Mouse (Mus musculus) right cerebral cortex, adult 2 months (tissue): ENCODE data around the gene Scrt2.

ENCODE experiments used
- DNase-seq, 2 experiments: peaks; one replicate each; pipeline ENCODE4 v3.0.0; 2021 to 2022; ENCODE audit warnings: low spot score in 2 of 2

Scrt2 gene

GRCm38 (mm10) chr2:152142571-152142970 is 61.2 kb downstream of the Scrt2 start:
- DNase-seq, result no peak

- no peak for DNase-seq
Observed at GRCm38 (mm10) chr2:152143279-152144157, 62.2 kb downstream of the Scrt2 start, which contains the start of gene Tcf15. Gene Tcf15, plus strand, starts transcription at chr2:152143561.

GRCm38 (mm10) chr2:152144158-152144450 is 62.8 kb downstream of the Scrt2 start:
- DNase-seq, result no peak

DNA sequence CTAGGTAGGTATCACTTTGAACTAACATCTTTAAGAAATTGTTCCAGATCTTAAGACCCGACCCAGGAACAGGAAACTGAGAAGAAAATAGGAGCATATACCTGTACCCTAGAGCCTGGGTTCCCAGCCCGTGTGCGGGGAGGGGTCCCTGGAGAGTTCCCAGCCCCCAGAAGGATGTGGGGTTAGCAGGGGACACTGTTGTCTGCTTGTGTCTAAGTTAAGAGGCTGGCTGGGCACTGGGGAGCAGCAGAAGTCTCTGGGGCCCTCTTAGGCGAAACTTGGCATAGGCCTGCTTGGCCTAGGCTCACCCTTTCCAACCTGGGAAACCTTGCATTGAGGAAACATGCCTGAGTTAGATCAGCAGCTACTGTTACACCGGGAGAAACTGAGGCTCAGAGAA is 63.2 kb downstream of the Scrt2 start:
- DNase-seq, result no peak
